Mouse (Mus musculus) gonadal fat pad, adult 2 months (tissue): Measurements from ENCODE around the gene Trdmt1. TPM values are rescaled to one million over a fixed set of nuclear protein-coding genes. Genes with fewer than 3 reads are reported as not detected.

Source experiments
- DNase-seq: peaks from one replicate; pipeline ENCODE4 v3.0.0-alpha.2; 2012; ENCODE audit warnings: low read depth
- polyA plus RNA-seq: library from polyadenylated mRNA; depleted of rRNA; stranded (reverse); fragments of >200 nt; gene quantifications from 2 replicates; pipeline ENCODE4 v1.2.3, GENCODE M21; 2012

Gene Trdmt1
- polyA plus RNA-seq, 1 experiment, result 2.8 TPM

- DNase-seq, result no peak
Observed at GRCm38 (mm10) chr2:13557145-13558030, 12.9 kb upstream of the Trdmt1 start.

- no peak for DNase-seq
Observed at GRCm38 (mm10) chr2:13556239-13556638, 11.8 kb upstream of the Trdmt1 start.

- no peak for DNase-seq
Observed at GRCm38 (mm10) chr2:13553966-13554365, 9.5 kb upstream of the Trdmt1 start.

- no peak for DNase-seq
Observed at GRCm38 (mm10) chr2:13548749-13549148, 4.3 kb upstream of the Trdmt1 start.

- no peak for DNase-seq
Observed at GRCm38 (mm10) chr2:13543519-13544124, 846 bp downstream of the Trdmt1 start.

GRCm38 (mm10) chr2:13539860-13540259, 4.6 kb downstream of the Trdmt1 start:
- DNase-seq, result no peak

- DNase-seq, result no peak
Observed at GRCm38 (mm10) chr2:13538704-13539377, 5.6 kb downstream of the Trdmt1 start.

GRCm38 (mm10) chr2:13538258-13538657, 6.2 kb downstream of the Trdmt1 start:
- no peak for DNase-seq

GRCm38 (mm10) chr2:13537733-13538132, 6.7 kb downstream of the Trdmt1 start:
- DNase-seq, result no peak

GRCm38 (mm10) chr2:13536747-13537146, 7.7 kb downstream of the Trdmt1 start:
- no peak for DNase-seq

- no peak for DNase-seq
Observed at GRCm38 (mm10) chr2:13530639-13531038, 13.8 kb downstream of the Trdmt1 start.

- no peak for DNase-seq
Observed at GRCm38 (mm10) chr2:13529253-13529933, 15.1 kb downstream of the Trdmt1 start.

GRCm38 (mm10) chr2:13527531-13527930, 16.9 kb downstream of the Trdmt1 start:
- DNase-seq, result no peak

GRCm38 (mm10) chr2:13527125-13527524, 17.3 kb downstream of the Trdmt1 start:
- no peak for DNase-seq

GRCm38 (mm10) chr2:13526205-13526604, 18.3 kb downstream of the Trdmt1 start:
- DNase-seq, result no peak

GRCm38 (mm10) chr2:13523540-13524456, 20.7 kb downstream of the Trdmt1 start:
- DNase-seq, result no peak

GRCm38 (mm10) chr2:13522106-13522505, 22.4 kb downstream of the Trdmt1 start:
- no peak for DNase-seq

GRCm38 (mm10) chr2:13514949-13515348, 29.5 kb downstream of the Trdmt1 start:
- DNase-seq, result no peak

GRCm38 (mm10) chr2:13502717-13503116, 41.8 kb downstream of the Trdmt1 start:
- DNase-seq, result no peak

- DNase-seq, result no peak
Observed at GRCm38 (mm10) chr2:13501553-13501952, 42.9 kb downstream of the Trdmt1 start.
